Mouse (Mus musculus) embryo, embryonic 11 days (tissue): ENCODE measurements around the gene Slc30a9.
A peak's percentile ranks its signal among the peaks of the same experiment; 100 is the strongest.

ENCODE experiments used
- DNase-seq: peaks from one replicate; pipeline ENCODE4 v3.0.0-alpha.2; 2015

Slc30a9 gene

GRCm38 (mm10) chr5:67321656-67322268 lies 15.0 kb downstream of the Slc30a9 start:
- no peak for DNase-seq

- no peak for DNase-seq
Observed at GRCm38 (mm10) chr5:67324032-67324431, 17.3 kb downstream of the Slc30a9 start.

GRCm38 (mm10) chr5:67340811-67341210 lies 34.1 kb downstream of the Slc30a9 start:
- DNase-seq = no peak

- no peak for DNase-seq
Observed at GRCm38 (mm10) chr5:67347060-67347459, 40.3 kb downstream of the Slc30a9 start.

GRCm38 (mm10) chr5:67348949-67349348 lies 42.2 kb downstream of the Slc30a9 start:
- no peak for DNase-seq

GRCm38 (mm10) chr5:67362316-67362715 lies 55.6 kb downstream of the Slc30a9 start:
- DNase-seq = no peak

GRCm38 (mm10) chr5:67362931-67363330 lies 56.2 kb downstream of the Slc30a9 start:
- no peak for DNase-seq

GRCm38 (mm10) chr5:67377044-67377621 lies 70.4 kb downstream of the Slc30a9 start:
- no peak for DNase-seq

GRCm38 (mm10) chr5:67381690-67382089 lies 74.9 kb downstream of the Slc30a9 start:
- no peak for DNase-seq

GRCm38 (mm10) chr5:67382556-67382955 lies 75.8 kb downstream of the Slc30a9 start:
- DNase-seq = no peak

GRCm38 (mm10) chr5:67393951-67394350 lies 87.2 kb downstream of the Slc30a9 start:
- no peak for DNase-seq

- no peak for DNase-seq
Observed at GRCm38 (mm10) chr5:67395211-67395851, 88.6 kb downstream of the Slc30a9 start.

GRCm38 (mm10) chr5:67397186-67397585 lies 90.4 kb downstream of the Slc30a9 start:
- DNase-seq = peak; percentile 29

- no peak for DNase-seq
Observed at GRCm38 (mm10) chr5:67399876-67400607, 93.3 kb downstream of the Slc30a9 start.

- peak; percentile 37 for DNase-seq
Observed at GRCm38 (mm10) chr5:67400608-67401480, 94.1 kb downstream of the Slc30a9 start.

GRCm38 (mm10) chr5:67401612-67402011 lies 94.9 kb downstream of the Slc30a9 start:
- peak; percentile 54 for DNase-seq

- no peak for DNase-seq
Observed at GRCm38 (mm10) chr5:67404380-67404779, 97.6 kb downstream of the Slc30a9 start.

- DNase-seq = no peak
Observed at GRCm38 (mm10) chr5:67404919-67405318, 98.2 kb downstream of the Slc30a9 start.
